17 mouse cellular contexts compared by ENCODE assay signal in the genomic region with DNA sequence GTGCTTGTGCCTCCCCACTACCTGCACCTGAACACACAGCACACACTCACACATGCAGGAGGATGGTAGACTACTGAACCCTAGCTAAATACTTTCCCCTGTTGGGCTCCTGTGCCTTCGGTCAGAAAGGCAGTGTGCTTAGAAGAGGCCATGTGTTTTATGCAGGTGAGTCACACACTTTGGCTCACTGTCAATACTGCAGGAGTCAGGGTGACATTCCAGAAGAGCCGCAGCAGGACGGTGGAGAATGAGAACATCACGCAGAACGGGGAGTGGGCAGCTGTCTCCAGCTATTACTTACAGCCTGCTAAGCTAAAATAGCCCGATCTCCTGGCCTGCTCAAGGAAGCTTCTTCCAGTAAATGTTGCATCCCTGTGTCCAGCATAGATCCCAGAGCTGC. TPM values are rescaled to one million over a fixed set of nuclear protein-coding genes. Genes with fewer than 3 reads are reported as not detected.
A peak's percentile ranks its signal among the peaks of the same experiment; 100 is the strongest.
DNase-seq lines count a peak whose midpoint lies in the region; ATAC-seq and TF ChIP-seq lines count a peak whose summit lies in the region.
"Had no signal": no experiment of that assay in that cellular context is flagged by ENCODE, and none has a peak within 500 bp of the region (broad histone marks: within the 10 kb centered on the region; RNA-seq: fewer than 3 reads in every experiment).

No protein-coding gene starts in this region.

- CTCF ChIA-PET in Patski (lab: Charles Lee) = interaction anchor here (1.1 kb wide), 1 partner anchor 25 kb away, joined by 3 read pairs; no protein-coding TSS in a partner anchor

- POLR2A ChIA-PET in Patski (lab: Charles Lee) = interaction anchor here (1.1 kb wide), 1 partner anchor 223 kb away, joined by 3 read pairs; no protein-coding TSS in a partner anchor

- no peaks in the 10 kb centered on the region for H3K9me3 ChIP-seq in lung, postnatal 0 days (ENCODE audit: low read length)
- H3K9me3 ChIP-seq: embryonic facial prominence, embryonic 15.5 days; forebrain, embryonic 13.5 days; lung, embryonic 15.5 days; midbrain, embryonic 10.5 days had no signal

- peak; percentile 58 for ATAC-seq in lung, postnatal 0 days
- peak; percentile 93 for ATAC-seq in Patski
- no peak for ATAC-seq in activated CD4-positive, CD25-positive, alpha-beta regulatory T cell, adult 4 months
- ATAC-seq: hindbrain, embryonic 16.5 days had no signal

- intact Hi-C loops in gastrocnemius, postnatal 14 days (cut with DNase I; ENCODE audit: low total_unique reads) = no loop called here

- in situ Hi-C loops in Patski (cut with MboI; ENCODE audit: low pct_unique_long_range_greater_than_20kb) = no loop called here

- no peak overlapping the region for H3K4me3 ChIP-seq in lung, postnatal 0 days (ENCODE audit: low read depth, low read length)
- H3K4me3 ChIP-seq: embryonic facial prominence, embryonic 15.5 days; forebrain, embryonic 13.5 days; layer of hippocampus, adult 2 months; lung, embryonic 15.5 days; midbrain, embryonic 10.5 days had no signal

- no peak overlapping the region for H3K9ac ChIP-seq in lung, postnatal 0 days (replicated peaks; ENCODE audit: low read depth)
- H3K9ac ChIP-seq: embryonic facial prominence, embryonic 15.5 days; forebrain, embryonic 13.5 days; lung, embryonic 15.5 days had no signal

- no peaks in the 10 kb centered on the region; the same call in 1 of the 2 replicates for H3K4me1 ChIP-seq in lung, postnatal 0 days (ENCODE audit: insufficient read depth, low read depth, low read length)
- H3K4me1 ChIP-seq: embryonic facial prominence, embryonic 15.5 days; forebrain, embryonic 13.5 days; midbrain, embryonic 10.5 days had no signal

- TF ChIP-seq EP300 in lung, postnatal 0 days (IDR thresholded peaks at IDR 0.05) = no peak

- H3K27me3 ChIP-seq in lung, postnatal 0 days (replicated peaks; ENCODE audit: insufficient read depth, low read length) = no peaks in the 10 kb centered on the region
- H3K27me3 ChIP-seq in Patski = no peaks in the 10 kb centered on the region
- H3K27me3 ChIP-seq: embryonic facial prominence, embryonic 15.5 days; forebrain, embryonic 13.5 days; lung, embryonic 15.5 days had no signal

- H3K4me2 ChIP-seq in lung, postnatal 0 days (replicated peaks; ENCODE audit: low read depth, low read length) = no peak overlapping the region
- H3K4me2 ChIP-seq: embryonic facial prominence, embryonic 15.5 days; forebrain, embryonic 13.5 days; liver, embryonic 11.5 days; lung, embryonic 15.5 days had no signal

- DNase-seq in cerebellum, postnatal 36 days = peak; percentile 15 to 29
- no peak for DNase-seq in cerebellum, postnatal 14 days
- no peak for DNase-seq in lung, postnatal 0 days (ENCODE audit: low spot score)
- DNase-seq in lung, postnatal 14 days = no peak
- no peak for DNase-seq in Patski (ENCODE audit: low read depth, low spot score)
- DNase-seq in fibroblast of lung, adult 2 months (ENCODE audit: low read depth) = peak; percentile 27
- no peak for DNase-seq in gastrocnemius, postnatal 14 days
- DNase-seq: kidney, adult 18-20 months; thymus, adult 18-20 months had no signal

- no peaks in the 10 kb centered on the region for H3K36me3 ChIP-seq in lung, postnatal 0 days (ENCODE audit: insufficient read depth, low read length)
- H3K36me3 ChIP-seq: embryonic facial prominence, embryonic 15.5 days; lung, embryonic 15.5 days; midbrain, embryonic 10.5 days had no signal

- 36% methylated on average over 6 of the region's 6 CpGs for WGBS in lung, postnatal 0 days

- no peak for TF ChIP-seq CTCF in lung, postnatal 0 days (IDR thresholded peaks at IDR 0.05)
- no peak for TF ChIP-seq CTCF in Patski (IDR thresholded peaks at IDR 0.05)

- no peak overlapping the region for H3K27ac ChIP-seq in lung, postnatal 0 days (ENCODE audit: low read length)
- H3K27ac ChIP-seq: embryonic facial prominence, embryonic 15.5 days; forebrain, embryonic 13.5 days; layer of hippocampus, adult 2 months; lung, embryonic 15.5 days; midbrain, embryonic 10.5 days had no signal

RNA-seq across cellular contexts. Expression of gene Adra1b, which starts 32.5 kb away (rescaled TPM):
- 6.5 and 9.0 TPM in 2 replicates for polyA plus RNA-seq in lung, postnatal 0 days (2015; fragmentation: Nextera tagmentation; extraction: Ambion mirVana)
- 3.7 TPM for polyA plus RNA-seq in Patski (2021)
- under 1 TPM; 0.33 to 0.51 TPM for total RNA-seq in gastrocnemius, postnatal 14 days (2021)
- polyA plus RNA-seq in activated CD4-positive, CD25-positive, alpha-beta regulatory T cell, adult 4 months (2017; shearing (Covaris generic)) = not detected

Comparison
In these comparisons a context has a peak if more than half of its experiments do, and no peak if none do; other contexts are left out.
1. DNase-seq: peak in cerebellum, postnatal 36 days (2 of 2) and fibroblast of lung, adult 2 months (single experiment); none in cerebellum, postnatal 14 days (0 of 2), lung, postnatal 0 days (single experiment), lung, postnatal 14 days (single experiment), Patski (single experiment) and gastrocnemius, postnatal 14 days (single experiment).